Mouse (Mus musculus) lung, postnatal 10 days (tissue): ENCODE measurements at regions not wholly inside any gene's neighbourhood (a gene's known extent, or its start where the extent isn't known, plus 50 kb on each side); places are given as distances from the start of the nearest gene placed in this dataset.

Source experiments
- DNase-seq: peaks from one replicate; pipeline ENCODE4 v3.0.0; 2021

DNA sequence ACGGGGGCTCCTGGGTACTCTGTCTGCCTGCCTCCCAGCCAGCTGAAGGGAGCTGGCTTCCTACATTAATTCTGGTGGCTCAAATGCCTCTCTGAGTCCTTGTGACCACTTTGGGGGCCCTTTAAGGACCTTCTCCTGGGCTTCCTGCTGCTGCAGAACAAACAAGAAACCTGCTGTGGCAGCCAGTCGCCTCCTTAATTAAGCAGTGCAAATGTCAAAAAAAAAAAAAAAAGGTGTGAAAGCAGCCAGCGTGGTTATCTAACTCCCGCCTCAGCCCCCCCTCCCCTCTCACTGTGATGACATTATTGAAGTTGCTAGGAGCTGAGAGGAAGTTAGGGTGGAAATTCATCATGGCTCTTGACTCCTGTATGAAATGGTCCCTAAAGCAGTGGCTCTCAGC, 189.3 kb downstream of the Vrk1 start:
- DNase-seq = no peak

DNA sequence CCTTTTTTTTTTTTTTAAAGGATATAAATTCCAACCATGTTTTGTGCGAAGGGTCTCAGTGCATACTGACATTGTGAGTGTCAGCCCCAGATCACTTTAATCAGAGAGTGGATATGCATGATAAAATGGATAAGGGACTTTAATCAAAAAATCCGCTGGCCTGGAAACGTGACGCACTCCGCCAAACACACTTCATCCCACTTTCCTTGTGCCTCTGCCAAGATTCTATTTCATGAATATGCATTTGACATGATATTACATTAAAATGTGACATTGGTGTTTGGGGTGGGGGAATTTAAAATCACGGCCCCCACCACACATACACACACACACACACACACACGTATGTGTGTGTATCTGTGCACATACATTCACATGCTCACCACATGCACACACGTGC, 193.5 kb downstream of the Vrk1 start:
- no peak for DNase-seq

DNA sequence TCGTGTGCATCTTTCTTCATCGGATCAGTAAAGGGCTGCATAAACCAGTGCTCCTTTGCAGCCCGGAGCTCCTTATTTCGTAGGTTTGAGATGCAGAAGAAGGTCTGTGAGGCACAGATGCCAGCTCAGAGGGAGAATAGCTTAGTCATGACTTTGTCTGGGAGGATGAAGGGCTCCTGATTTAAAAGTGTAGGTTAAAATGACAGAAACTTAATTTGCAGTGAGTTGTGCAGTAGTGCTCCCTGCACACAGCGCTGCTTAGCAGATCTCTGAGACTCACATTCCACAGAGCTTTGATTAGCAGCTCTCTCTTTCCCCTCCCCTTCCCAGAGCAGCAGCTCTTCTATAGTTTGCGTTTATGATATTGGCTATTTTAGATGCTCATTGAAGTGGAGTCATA, 200.9 kb downstream of the Vrk1 start:
- DNase-seq = no peak

GRCm38 (mm10) chr12:106211488-106211887, 201.5 kb downstream of the Vrk1 start:
- DNase-seq = no peak

DNA sequence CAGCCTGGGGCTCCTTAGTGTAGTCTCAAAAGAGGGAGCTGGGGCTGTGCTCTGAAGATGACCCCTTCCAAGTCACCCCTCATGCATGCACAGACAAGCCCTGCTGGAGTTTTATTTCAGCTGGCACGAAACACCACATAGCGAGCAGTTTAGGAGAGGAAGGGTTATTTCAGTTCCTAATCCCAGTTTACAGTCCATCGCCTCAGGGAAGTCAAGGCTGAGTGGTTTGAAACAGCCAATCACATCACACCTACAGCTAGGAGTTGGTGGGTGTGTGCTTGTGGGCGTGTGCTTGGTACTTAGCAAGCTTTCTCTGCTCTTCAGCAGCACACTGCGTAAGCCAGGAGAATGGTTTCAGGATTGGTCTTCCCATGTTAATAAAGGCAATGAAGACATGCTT, 202.4 kb downstream of the Vrk1 start:
- DNase-seq = no peak

DNA sequence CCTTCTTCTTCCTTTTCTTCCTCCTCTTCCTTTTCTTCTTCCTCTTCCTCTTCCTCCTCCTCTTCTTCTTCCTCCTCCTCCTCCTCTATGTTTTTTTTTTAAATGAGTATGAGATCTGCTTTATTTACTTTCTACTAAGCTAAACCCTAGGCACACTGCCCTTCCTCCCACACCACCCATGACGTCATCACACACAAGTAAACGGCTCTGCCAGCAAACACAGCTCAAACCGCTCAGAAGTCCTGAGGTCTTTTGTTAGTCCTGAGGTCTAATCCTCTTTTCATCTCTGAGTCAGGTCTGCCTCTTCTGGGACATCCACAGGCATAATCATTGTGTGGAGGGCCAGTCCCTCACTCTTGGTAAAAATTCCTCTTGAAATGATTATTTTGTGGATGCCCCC, 210.0 kb downstream of the Vrk1 start:
- DNase-seq = no peak

- DNase-seq = no peak
Observed at GRCm38 (mm10) chr12:106226276-106226675, 216.2 kb downstream of the Vrk1 start.

DNA sequence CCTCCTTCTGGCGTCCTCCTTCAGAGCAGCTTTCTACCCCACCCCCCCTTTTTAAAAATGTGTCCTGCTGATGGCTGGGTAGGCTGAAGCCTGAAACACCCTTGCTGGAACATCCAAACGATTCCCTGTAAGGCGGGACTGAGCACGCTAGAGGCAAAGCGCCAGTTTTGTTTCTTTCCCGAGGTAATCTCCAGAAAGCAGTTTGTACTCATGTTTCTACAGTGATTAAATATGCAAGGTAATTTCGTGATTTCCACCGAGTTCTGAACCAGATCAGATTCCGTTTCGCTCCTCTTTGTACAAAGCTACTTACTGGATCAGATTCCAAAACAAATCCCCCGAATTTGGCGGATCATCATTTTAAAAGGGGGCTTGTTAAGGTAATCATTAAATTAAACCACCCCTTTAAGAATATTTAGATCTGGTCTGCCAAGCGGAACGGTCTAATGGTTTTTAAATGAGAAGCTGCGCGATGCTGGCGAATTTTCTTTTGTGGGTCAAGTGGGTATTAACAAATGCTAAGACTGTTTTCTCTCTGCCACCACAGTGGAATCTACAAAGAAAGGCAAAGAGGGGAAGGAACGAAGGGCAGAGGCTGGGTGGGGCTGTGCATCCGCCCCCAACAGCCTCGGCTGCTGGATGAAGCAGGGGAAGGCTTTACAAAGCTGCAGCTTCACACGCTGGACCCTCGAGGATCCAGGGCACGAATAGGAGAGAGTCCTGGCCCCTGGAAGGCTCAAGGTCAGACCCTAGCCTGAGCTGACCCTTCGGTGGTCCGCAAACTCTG, 216.9 kb downstream of the Vrk1 start:
- DNase-seq = no peak

- no peak for DNase-seq
Observed at GRCm38 (mm10) chr12:106227563-106227840, 217.5 kb downstream of the Vrk1 start.

DNA sequence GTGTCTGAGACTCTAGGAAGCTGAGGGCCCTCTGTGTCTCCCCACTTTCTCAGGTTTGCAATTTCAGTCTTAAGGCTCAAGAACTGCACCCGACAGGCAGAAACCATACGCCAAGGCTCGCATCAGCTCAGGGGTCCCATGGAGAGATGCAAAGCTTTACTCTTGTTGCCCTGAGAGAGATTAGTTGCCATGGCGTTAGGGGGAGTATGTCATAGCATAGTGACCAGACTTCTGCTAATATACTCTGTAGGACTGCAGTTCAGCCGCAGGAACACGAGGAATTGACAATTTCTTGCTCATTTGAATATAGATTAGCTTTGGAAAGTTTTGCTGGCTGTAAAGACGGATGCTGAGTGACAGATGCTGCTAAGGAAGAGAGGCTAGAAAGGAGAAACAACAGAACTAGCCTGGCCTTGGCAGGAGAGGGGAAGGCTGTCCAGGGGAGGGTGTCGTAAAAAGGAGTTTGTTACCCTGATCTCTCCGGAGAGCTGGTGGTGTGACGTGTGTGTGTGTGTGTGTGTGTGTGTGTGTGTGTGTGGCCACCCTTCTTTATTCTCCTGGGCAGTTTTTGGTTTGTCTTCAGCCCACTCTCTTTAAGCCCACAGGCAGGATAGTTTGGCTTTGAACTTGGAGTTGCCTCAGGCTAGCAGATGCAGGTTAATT, 235.3 kb downstream of the Vrk1 start:
- no peak for DNase-seq

- no peak for DNase-seq
Observed at GRCm38 (mm10) chr12:106273591-106273990, 263.6 kb downstream of the Vrk1 start.

- no peak for DNase-seq
Observed at GRCm38 (mm10) chr12:106277886-106278285, 267.9 kb downstream of the Vrk1 start.

DNA sequence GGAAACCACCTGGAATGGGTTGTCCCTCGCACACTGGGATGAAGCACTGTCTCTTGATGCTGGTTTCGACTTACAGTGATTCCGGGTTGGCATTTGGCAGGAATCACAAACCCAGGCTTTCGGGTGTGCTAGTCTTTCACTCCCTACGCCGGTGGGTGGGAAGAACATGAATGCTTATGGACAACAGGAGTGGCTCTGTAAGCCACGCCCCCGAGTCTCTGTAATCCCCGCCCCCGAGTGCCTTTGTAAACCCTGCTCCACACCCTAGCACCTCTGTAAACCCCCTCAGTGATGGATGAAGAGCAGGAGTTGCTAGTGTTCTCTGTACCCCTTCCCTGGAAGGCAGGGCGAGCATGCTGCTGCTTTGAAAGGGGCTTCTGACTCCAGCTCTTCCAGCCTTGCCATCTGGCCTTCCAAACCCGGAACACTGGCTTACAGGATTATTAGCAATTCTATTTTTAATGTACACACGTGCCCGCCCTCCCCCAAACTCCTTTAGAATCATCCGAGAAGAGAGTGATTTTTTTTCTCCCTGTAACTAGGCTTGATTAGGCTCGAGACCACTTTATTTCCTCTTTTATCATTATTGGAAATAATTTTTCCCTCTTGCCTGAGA, 272.6 kb downstream of the Vrk1 start:
- no peak for DNase-seq

- DNase-seq = no peak
Observed at GRCm38 (mm10) chr12:106284814-106285213, 274.8 kb downstream of the Vrk1 start.

DNA sequence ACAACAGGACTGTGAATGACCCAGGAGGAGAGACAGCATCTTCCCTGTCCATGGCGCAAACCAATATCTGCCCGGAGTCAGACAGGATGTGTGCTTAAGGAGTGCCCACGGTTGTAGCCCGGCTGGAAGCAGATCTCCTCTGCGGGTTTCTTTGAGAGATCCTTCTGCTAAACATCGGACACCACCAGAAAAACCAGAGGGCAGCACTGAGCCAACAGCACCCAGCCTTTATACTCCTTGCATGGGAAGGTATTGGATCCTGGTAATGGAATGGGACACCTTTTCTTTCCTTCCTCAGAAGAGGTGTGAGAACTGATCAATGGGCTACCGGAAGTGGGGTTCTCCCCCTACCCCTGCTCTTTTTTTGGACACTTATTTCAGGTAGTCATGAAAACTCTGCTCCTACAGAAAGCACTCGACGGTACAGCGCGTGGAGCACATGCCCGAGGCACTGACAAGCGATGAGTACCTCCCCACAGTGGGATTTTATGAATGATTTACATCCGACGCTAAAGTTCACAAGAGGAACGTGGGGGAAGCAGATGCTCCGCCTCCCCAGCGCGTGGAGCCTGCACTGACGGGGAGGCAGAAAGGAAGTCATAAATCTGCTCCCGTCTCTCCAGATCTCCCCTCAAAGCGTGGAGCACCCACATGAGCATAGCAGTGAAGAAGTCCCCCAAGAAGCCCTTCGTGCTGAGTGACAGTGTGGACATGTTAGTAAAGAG, 278.9 kb downstream of the Vrk1 start:
- DNase-seq = no peak

GRCm38 (mm10) chr12:106291476-106292046, 281.5 kb downstream of the Vrk1 start:
- no peak for DNase-seq

- no peak for DNase-seq
Observed at GRCm38 (mm10) chr12:106293117-106293516, 283.1 kb downstream of the Vrk1 start.

DNA sequence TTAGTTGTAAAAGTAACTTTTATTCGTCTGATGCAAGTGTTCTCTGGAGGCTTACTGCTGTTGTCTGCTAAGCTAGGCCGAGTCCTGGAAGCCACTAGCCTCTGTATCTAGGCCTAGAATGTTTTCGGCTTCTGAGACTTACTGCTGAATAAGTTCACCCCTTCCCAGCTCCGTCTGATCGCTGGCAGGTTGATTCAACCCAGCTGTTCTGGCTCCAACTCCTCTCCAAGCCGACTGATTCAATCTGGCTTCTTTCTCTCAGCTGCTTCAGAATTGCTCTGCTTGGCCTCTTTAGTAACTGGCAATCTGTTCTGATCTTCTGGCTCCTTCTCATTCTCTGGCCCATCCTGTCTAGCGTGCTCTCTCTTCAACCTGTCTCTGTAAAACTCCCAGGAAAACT, 285.6 kb downstream of the Vrk1 start:
- DNase-seq = no peak

- DNase-seq = no peak
Observed at GRCm38 (mm10) chr12:106302617-106303016, 292.6 kb downstream of the Vrk1 start.

GRCm38 (mm10) chr12:106308291-106308955, 298.4 kb downstream of the Vrk1 start:
- DNase-seq = no peak

GRCm38 (mm10) chr12:106308956-106309610, 299.1 kb downstream of the Vrk1 start:
- DNase-seq = no peak

DNA sequence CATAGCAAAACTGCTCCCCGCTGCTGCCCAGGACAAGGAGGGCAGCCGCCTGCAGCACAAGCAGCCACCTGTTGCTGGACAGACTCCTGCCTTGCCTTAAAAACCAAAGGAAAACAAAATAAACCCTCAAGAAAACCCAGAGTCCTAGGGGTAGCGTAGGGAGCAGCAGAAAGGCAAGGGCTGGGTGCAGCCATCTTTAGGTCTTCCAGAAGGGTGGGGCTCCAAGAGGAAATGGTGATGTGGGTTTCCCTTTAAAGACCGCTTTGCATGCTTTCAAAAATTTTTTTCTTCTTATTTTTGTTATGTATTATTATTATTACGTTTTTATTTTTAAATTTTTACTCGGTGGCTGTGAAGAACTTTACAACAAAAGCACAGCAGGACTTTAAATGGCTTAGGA, 300.1 kb downstream of the Vrk1 start:
- DNase-seq = no peak
